Mouse (Mus musculus) intestine, embryonic 16.5 days (tissue): ENCODE measurements around the gene Ccdc115. TPM values are rescaled to one million over a fixed set of nuclear protein-coding genes. Genes with fewer than 3 reads are reported as not detected.
A peak's percentile ranks its signal among the peaks of the same experiment; 100 is the strongest.
"Not testable (repeated sequence)": the region's sequence is repeated elsewhere in the genome, so short reads cannot be mapped to it uniquely, and the experiment has no call there.

Source experiments
- ATAC-seq: fragments of 200-750 bp; cut with Nextera tagmentation; 2 replicates; pipeline ENCODE4 v1.8.0; 2017; ENCODE audit warnings: moderate TSS enrichment, moderate library complexity
- H3K27ac ChIP-seq: fragments of 300-500 bp; sonication (generic); 2 replicates; pipeline ENCODE4 v1.5.1; 2014; ENCODE audit warnings: mild to moderate bottlenecking, low read length
- H3K27me3 ChIP-seq: fragments of 300-500 bp; sonication (generic); replicated peaks from 2 replicates; pipeline ENCODE4 v1.6.1; 2014; ENCODE audit warnings: low read length, control low read depth, mixed read lengths; ENCODE audit not compliant: control insufficient read depth, insufficient read depth
- H3K36me3 ChIP-seq: fragments of 300-500 bp; sonication (generic); 2 replicates; pipeline ENCODE4 v1.6.1; 2014; ENCODE audit warnings: low read length, control low read depth; ENCODE audit not compliant: control insufficient read depth, insufficient read depth
- H3K4me1 ChIP-seq: fragments of 300-500 bp; sonication (generic); 2 replicates; pipeline ENCODE4 v1.6.1; 2014; ENCODE audit warnings: low read length, control low read depth, mixed read lengths; ENCODE audit not compliant: control insufficient read depth, insufficient read depth
- H3K4me2 ChIP-seq: fragments of 300-500 bp; sonication (generic); 2 replicates; pipeline ENCODE4 v1.6.1; 2014; ENCODE audit warnings: low read depth, low read length, control low read depth
- H3K4me3 ChIP-seq: fragments of 300-500 bp; sonication (generic); 2 replicates; pipeline ENCODE4 v1.5.1; 2014; ENCODE audit warnings: mild to moderate bottlenecking, low read length
- H3K9ac ChIP-seq: fragments of 300-500 bp; sonication (generic); 2 replicates; pipeline ENCODE4 v1.6.1; 2014; ENCODE audit warnings: low read depth, low read length
- H3K9me3 ChIP-seq: fragments of 300-500 bp; sonication (generic); 2 replicates; pipeline ENCODE4 v1.6.1; 2016; ENCODE audit warnings: low read length, control low read depth; ENCODE audit not compliant: control insufficient read depth
- WGBS: fragments of 180-500 bp; shearing (Covaris S2); extraction: QIAGEN DNeasy Blood & Tissue Kit; methylation state at CpG from one replicate; pipeline ENCODE4 v1.1.7; 2014; 5-methylcytosine and 5-hydroxymethylcytosine counted together
- polyA plus RNA-seq: library from polyadenylated mRNA; unstranded; fragments of >200 nt; fragmentation: Nextera tagmentation; extraction: Ambion mirVana; gene quantifications from 2 replicates; pipeline ENCODE4 v1.2.1, GENCODE M21; 2015

Ccdc115 gene
- polyA plus RNA-seq, 1 experiment from 2014 or later = 66.4 TPM

DNA sequence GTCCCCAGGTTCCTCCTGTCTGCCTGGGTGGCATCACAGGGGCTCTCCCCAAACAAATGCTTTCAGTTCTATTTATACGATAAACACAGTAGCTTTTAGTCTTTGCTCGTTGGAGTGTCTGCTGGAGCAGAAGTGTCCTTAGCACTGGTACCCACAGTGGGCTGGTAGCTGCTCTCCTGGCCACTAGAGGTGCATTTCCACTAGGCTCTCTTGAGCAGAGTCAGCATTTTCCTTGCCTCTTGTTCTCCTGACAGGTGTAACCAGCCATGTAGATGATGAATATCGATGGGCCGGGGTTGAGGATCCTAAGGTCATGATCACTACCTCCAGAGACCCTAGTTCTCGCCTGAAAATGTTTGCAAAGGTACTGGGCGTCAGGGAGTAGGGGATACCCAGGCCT is 3.7 kb upstream of the Ccdc115 start:
- ATAC-seq = no peak
- Histone ChIP-seq H3K36me3 (peaks cover 22% of the 10 kb centered on the region), H3K9ac (no peak overlapping the region), H3K27me3 (no peaks in the 10 kb centered on the region), H3K27ac (no peak overlapping the region), H3K4me2 (no peak overlapping the region), H3K4me1 (peaks cover 11% of the 10 kb centered on the region), H3K4me3 (no peak overlapping the region), H3K9me3 (no peaks in the 10 kb centered on the region)
- 93% methylated on average over 6 of the region's 6 CpGs for WGBS

DNA sequence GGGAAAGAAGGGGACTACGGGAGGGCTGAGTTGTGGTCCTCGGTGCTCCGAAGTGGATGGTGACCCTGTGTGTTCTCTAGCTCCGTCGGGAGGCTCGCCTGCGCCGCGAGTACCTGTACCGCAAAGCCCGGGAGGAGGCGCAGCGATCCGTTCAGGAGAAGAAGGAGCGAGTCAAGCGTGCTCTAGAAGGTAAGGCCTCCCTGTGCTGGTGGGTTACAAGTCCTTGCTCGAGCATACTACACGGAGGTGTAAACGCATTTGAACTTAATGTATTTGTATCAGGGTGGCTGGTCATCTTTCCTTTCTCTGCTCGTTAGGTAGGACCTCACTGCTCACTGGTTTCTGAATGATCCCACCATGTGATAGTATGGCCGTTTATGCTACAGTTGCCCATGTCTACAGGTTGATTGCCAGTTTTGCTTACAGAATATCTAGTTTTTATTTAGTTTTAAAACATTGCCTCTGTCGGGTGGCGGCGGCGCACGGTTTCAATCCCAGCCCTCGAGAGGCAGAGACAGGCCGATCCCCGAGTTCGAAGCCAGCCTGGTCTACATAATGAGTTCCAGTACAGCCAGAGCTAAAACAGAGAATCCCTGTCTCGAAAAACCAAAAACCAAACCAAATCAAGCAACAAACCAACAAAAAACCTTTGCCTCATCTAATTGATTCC is 624 bp upstream of the Ccdc115 start:
- Histone ChIP-seq H3K36me3 (peaks cover 18% of the 10 kb centered on the region), H3K9ac (peak overlapping the region; percentile 78), H3K4me2 (peak overlapping the region; percentile 77), H3K9me3 (no peaks in the 10 kb centered on the region), H3K27me3 (no peaks in the 10 kb centered on the region), H3K4me1 (peaks cover 12% of the 10 kb centered on the region), H3K4me3 (peak overlapping the region; percentile 65), H3K27ac (peak overlapping the region; percentile 74)
- ATAC-seq = peak; percentile 62
- 7% methylated on average over 31 of the region's 31 CpGs for WGBS

DNA sequence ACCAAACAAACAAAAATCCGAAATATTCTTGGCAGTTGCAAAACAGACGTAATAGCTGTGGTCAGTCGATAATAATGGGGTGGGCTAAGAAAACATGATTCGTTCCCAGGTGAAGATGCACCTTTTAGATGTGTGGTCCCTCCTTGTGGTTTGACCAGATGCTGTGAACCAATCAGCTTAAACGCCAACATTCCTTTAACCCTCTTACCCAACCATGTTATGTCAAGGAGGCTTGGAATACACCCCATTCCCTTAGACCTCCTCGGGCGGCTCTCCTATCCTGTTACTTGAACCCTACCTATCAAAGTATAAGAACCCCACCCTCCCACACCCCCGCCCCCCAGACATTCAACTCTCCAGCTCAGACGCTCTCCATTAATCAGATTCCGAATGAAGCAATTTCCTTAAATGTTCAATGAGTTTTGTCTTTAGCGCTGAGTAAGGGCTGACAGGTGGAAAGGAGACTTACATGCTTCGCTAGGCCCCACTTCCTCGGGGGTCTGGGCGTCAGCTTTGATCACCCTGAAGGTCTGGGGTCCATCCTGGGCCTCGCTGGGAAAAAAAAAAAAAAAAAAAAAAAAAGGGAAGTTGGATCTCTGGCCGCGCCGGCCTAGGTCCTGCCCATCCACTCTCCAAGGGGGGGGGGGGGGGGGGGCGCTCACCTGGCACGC is 956 bp downstream of the Ccdc115 start:
- no peaks in the 10 kb centered on the region for H3K9me3 ChIP-seq
- ATAC-seq = no peak
- H3K9ac ChIP-seq = peak overlapping the region; percentile 74
- no peaks in the 10 kb centered on the region for H3K27me3 ChIP-seq
- peaks cover 12% of the 10 kb centered on the region for H3K4me1 ChIP-seq
- H3K4me3 ChIP-seq = peak overlapping the region; percentile 65
- 44% methylated on average over 15 of the region's 20 CpGs for WGBS
- H3K27ac ChIP-seq = no peak overlapping the region
- peaks cover 6% of the 10 kb centered on the region for H3K36me3 ChIP-seq
- peak overlapping the region; percentile 62 for H3K4me2 ChIP-seq

DNA sequence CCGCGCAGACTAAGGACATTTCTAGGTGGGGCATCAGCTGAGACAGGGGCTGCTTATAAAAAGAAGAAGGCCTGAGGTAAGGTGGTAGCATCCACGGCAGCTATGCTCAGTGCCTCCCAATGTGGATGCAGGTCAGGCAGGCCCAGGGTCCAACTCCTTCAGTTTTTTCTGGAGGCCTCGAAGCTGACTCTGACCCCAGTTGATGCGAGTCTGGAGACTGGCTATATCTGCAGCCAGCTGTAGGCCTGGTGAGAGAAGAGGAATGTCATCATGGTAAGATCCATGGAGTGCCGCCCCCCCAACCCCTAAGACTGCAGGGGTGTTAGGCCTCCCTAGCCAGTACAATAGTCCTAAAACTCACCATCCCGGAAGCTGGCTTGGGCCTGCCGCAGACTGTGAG is 2.1 kb downstream of the Ccdc115 start:
- not testable (repeated sequence) for H3K36me3 ChIP-seq, ATAC-seq, H3K9ac ChIP-seq, H3K9me3 ChIP-seq, H3K27me3 ChIP-seq, H3K4me2 ChIP-seq, H3K4me3 ChIP-seq, H3K27ac ChIP-seq
- WGBS = 96% methylated on average over 8 of the region's 8 CpGs
- peaks cover 12% of the 10 kb centered on the region for H3K4me1 ChIP-seq

DNA sequence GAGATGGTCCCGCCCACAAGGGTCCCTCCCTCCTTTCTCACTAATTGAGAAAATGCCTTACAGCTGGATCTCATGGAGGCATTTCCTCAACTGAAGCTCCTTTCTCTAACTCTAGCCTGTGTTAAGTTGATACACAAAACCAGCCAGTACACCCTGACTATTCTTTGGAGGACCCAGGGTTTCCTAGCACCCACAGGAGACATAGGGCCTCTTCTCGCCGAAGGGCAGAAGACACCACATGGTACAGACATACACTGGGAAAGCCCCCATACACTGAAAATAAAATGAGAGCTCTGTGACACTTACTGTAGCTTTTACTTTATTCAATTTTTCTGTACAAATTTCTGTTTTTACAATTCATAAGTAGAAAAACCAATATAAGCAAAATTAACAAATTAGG is 3.1 kb downstream of the Ccdc115 start:
- Histone ChIP-seq H3K9ac (no peak overlapping the region), H3K4me3 (no peak overlapping the region), H3K36me3 (peaks cover 5% of the 10 kb centered on the region), H3K4me1 (peaks cover 12% of the 10 kb centered on the region), H3K27ac (no peak overlapping the region), H3K4me2 (no peak overlapping the region), H3K9me3 (peaks cover 10% of the 10 kb centered on the region), H3K27me3 (no peaks in the 10 kb centered on the region)
- ATAC-seq = no peak
- 92% methylated on average over 3 of the region's 3 CpGs for WGBS

DNA sequence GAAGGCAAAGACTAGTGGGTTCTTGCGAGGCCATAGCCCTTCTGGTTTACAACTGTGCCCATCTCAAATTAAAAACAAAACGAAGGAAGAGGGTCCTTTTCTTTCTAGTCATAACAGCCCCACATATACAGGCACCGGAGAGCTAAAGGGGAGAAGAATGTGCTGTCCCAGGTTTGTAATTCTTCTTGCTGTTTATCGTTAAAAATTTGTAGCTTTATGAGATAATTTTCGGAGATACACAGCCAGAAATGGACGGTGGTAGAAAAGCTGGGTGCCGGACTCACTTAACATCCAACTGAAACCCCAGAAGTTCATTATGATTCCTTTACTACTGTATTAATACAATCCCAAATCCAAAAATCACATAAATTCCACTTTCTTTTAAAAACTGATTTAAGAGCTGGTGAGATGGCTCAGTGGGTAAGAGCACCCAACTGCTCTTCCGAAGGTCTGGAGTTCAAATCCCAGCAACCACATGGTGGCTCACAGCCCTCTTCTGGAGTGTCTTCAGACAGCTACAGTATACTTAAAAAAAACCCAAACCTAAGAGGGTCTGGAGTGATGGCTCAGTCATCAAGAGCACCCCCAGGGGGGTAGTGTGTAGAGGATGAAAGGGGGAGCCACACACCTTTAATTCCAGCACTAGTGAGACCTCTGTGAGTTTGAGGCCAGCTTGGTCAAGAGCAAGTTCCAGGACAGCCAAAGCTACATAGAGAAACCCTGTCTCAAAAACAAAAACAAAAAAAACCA is 3.9 kb downstream of the Ccdc115 start:
- 30% methylated on average over 8 of the region's 8 CpGs for whole genome bisulfite sequencing

DNA sequence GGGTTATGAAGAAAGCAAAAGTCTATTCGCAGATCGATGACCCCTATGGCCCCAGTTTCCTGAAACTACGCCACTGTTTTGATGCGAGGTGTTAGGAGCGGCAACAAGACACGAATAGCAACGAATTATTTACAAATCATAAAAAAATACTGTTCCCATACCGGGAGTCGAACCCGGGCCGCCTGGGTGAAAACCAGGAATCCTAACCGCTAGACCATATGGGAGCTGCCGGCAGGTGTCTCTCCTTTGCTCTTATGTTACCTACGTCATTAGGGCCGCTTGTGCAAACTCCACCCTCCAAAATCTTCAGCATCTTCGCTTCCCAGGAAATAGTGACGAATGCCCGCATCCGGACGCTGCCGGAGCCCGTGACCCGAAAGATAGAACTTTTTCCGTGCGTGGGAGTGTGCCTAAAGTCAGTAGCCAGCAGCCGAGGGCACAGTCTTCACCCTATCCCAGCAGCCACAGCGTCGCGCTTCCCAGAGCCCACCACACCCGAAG is 4.8 kb downstream of the Ccdc115 start:
- Histone ChIP-seq H3K9ac (peak overlapping the region; percentile 66), H3K9me3 (peaks cover 23% of the 10 kb centered on the region), H3K4me1 (peaks cover 5% of the 10 kb centered on the region; the same call in 1 of the 2 replicates), H3K4me3 (peak overlapping the region; percentile 65), H3K36me3 (peaks cover 9% of the 10 kb centered on the region), H3K27ac (peak overlapping the region; percentile 68), H3K4me2 (peak overlapping the region; percentile 87), H3K27me3 (no peaks in the 10 kb centered on the region)
- under 1% methylated on average over 30 of the region's 30 CpGs for WGBS
- ATAC-seq = peak; percentile 12

More for the DNA sequence above, 3.9 kb downstream of the Ccdc115 start:
- no peak for ATAC-seq
- peaks cover 8% of the 10 kb centered on the region; the same call in 1 of the 2 replicates for H3K4me1 ChIP-seq
- H3K27me3 ChIP-seq = no peaks in the 10 kb centered on the region
- peak overlapping the region; percentile 87 for H3K4me2 ChIP-seq
- H3K9ac ChIP-seq = 0 out of 2 replicates have a peak overlapping the region, but pooled peaks have one; percentile 66
- H3K9me3 ChIP-seq = peaks cover 17% of the 10 kb centered on the region
- H3K36me3 ChIP-seq = peaks cover 5% of the 10 kb centered on the region
- peak overlapping the region; percentile 65 for H3K4me3 ChIP-seq
- peak overlapping the region; percentile 68; the same call in 1 of the 2 replicates for H3K27ac ChIP-seq

DNA sequence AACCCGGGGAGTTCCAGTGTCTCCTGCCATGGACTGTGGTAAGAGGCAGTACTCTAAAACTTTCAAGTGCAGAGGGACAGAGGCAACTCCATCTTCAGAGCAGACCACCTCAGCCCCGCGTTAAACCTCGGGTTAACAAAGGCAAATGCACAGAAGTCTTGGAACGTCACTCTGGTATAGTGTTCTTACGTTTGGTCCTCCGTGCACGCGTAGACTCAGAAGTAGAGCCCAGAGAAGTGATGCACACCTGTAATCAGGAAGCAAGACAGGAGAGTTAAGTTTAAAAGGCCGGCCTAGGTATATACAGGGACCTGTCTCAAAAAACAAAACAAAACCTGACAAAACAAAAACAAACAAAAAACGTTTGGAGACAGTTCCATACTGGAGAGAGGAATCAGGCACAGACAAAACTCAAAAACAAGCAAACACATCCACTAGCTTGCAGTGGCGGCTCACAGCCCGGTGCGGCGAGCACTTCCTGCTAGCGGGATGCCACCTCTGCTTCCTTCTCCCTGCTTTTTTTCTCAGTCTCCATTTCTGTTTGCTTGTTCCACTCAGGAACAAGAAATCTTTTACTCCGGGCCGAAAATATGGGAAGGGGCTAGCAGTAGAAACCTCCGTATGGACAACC is 5.5 kb downstream of the Ccdc115 start:
- Histone ChIP-seq H3K27me3 (no peaks in the 10 kb centered on the region), H3K4me1 (peaks cover 5% of the 10 kb centered on the region; the same call in 1 of the 2 replicates), H3K4me2 (peak overlapping the region; percentile 87), H3K9ac (peak overlapping the region; percentile 59), H3K27ac (peak overlapping the region; percentile 54), H3K4me3 (peak overlapping the region; percentile 65), H3K36me3 (peaks cover 9% of the 10 kb centered on the region), H3K9me3 (peaks cover 27% of the 10 kb centered on the region)
- ATAC-seq = peak; percentile 32
- WGBS = 10% methylated on average over 19 of the region's 19 CpGs
